Mouse (Mus musculus) intestine, embryonic 16.5 days (tissue): ENCODE data around the gene Aldh18a1. TPM values are rescaled to one million over a fixed set of nuclear protein-coding genes. Genes with fewer than 3 reads are reported as not detected.

Experiments used
- ATAC-seq: fragments of 200-750 bp; cut with Nextera tagmentation; 2 replicates; pipeline ENCODE4 v1.8.0; 2017; ENCODE audit warnings: moderate TSS enrichment, moderate library complexity
- H3K27ac ChIP-seq: fragments of 300-500 bp; sonication (generic); 2 replicates; pipeline ENCODE4 v1.5.1; 2014; ENCODE audit warnings: mild to moderate bottlenecking, low read length
- H3K27me3 ChIP-seq: fragments of 300-500 bp; sonication (generic); replicated peaks from 2 replicates; pipeline ENCODE4 v1.6.1; 2014; ENCODE audit warnings: low read length, control low read depth, mixed read lengths; ENCODE audit not compliant: control insufficient read depth, insufficient read depth
- H3K36me3 ChIP-seq: fragments of 300-500 bp; sonication (generic); 2 replicates; pipeline ENCODE4 v1.6.1; 2014; ENCODE audit warnings: low read length, control low read depth; ENCODE audit not compliant: control insufficient read depth, insufficient read depth
- H3K4me1 ChIP-seq: fragments of 300-500 bp; sonication (generic); 2 replicates; pipeline ENCODE4 v1.6.1; 2014; ENCODE audit warnings: low read length, control low read depth, mixed read lengths; ENCODE audit not compliant: control insufficient read depth, insufficient read depth
- H3K4me2 ChIP-seq: fragments of 300-500 bp; sonication (generic); 2 replicates; pipeline ENCODE4 v1.6.1; 2014; ENCODE audit warnings: low read depth, low read length, control low read depth
- H3K4me3 ChIP-seq: fragments of 300-500 bp; sonication (generic); 2 replicates; pipeline ENCODE4 v1.5.1; 2014; ENCODE audit warnings: mild to moderate bottlenecking, low read length
- H3K9ac ChIP-seq: fragments of 300-500 bp; sonication (generic); 2 replicates; pipeline ENCODE4 v1.6.1; 2014; ENCODE audit warnings: low read depth, low read length
- H3K9me3 ChIP-seq: fragments of 300-500 bp; sonication (generic); 2 replicates; pipeline ENCODE4 v1.6.1; 2016; ENCODE audit warnings: low read length, control low read depth; ENCODE audit not compliant: control insufficient read depth
- WGBS: fragments of 180-500 bp; shearing (Covaris S2); extraction: QIAGEN DNeasy Blood & Tissue Kit; methylation state at CpG from one replicate; pipeline ENCODE4 v1.1.7; 2014; 5-methylcytosine and 5-hydroxymethylcytosine counted together
- polyA plus RNA-seq: library from polyadenylated mRNA; unstranded; fragments of >200 nt; fragmentation: Nextera tagmentation; extraction: Ambion mirVana; gene quantifications from 2 replicates; pipeline ENCODE4 v1.2.1, GENCODE M21; 2015

The Aldh18a1 gene
- polyA plus RNA-seq = 299 and 355 TPM in 2 replicates

GRCm38 (mm10) chr19:40588293-40588654 lies at the start of gene Aldh18a1:
TSS of gene Aldh18a1 (minus strand) at chr19:40588463.
- Histone ChIP-seq H3K4me1 (peaks cover 7% of the 10 kb centered on the region), H3K36me3 (no peaks in the 10 kb centered on the region), H3K27ac (peak within 1 kb of the TSS; percentile 92), H3K4me2 (peak within 1 kb of the TSS; percentile 75), H3K4me3 (peak within 1 kb of the TSS; percentile 79), H3K27me3 (no peaks in the 10 kb centered on the region), H3K9me3 (no peaks in the 10 kb centered on the region), H3K9ac (peak within 1 kb of the TSS; percentile 83)
- ATAC-seq = peak; percentile 87
- WGBS = under 1% methylated on average over 34 of the region's 34 CpGs

- ATAC-seq = no peak
- Histone ChIP-seq H3K9me3 (no peaks in the 10 kb centered on the region), H3K4me3 (no peak overlapping the region), H3K36me3 (no peaks in the 10 kb centered on the region), H3K27ac (peak overlapping the region; percentile 46; the same call in 1 of the 2 replicates), H3K4me1 (no peaks in the 10 kb centered on the region), H3K27me3 (no peaks in the 10 kb centered on the region), H3K4me2 (no peak overlapping the region), H3K9ac (no peak overlapping the region)
- 83% methylated on average over 7 of the region's 7 CpGs for WGBS
These were observed 49.3 kb upstream of the Aldh18a1 start for GRCm38 (mm10) chr19:40637601-40638000.

DNA sequence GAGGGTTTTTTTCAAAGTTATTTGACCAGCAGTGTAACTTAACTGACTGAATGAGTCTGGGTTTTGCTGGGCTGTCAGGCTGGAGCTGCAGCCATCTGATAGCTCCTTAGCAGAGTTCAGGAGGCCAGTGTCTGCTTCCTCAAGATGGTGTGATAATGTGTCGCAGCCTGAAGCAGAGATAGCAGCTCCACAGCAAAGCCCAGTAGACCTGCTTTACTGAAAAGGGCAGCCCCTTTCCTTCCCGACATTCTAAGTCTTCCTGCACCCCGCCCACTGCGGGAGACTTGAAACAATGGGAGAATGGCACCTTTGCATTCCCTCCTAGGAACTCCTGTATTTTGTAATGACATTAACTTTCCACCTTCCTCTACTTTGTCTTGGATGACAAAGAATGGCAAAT lies 48.8 kb upstream of the Aldh18a1 start:
- Histone ChIP-seq H3K9me3 (no peaks in the 10 kb centered on the region), H3K4me3 (no peak overlapping the region), H3K4me1 (no peaks in the 10 kb centered on the region), H3K4me2 (no peak overlapping the region), H3K36me3 (no peaks in the 10 kb centered on the region), H3K27me3 (no peaks in the 10 kb centered on the region), H3K9ac (no peak overlapping the region), H3K27ac (0 out of 2 replicates have a peak overlapping the region, but pooled peaks have one; percentile 46)
- ATAC-seq = no peak
- WGBS = 42% methylated on average over 4 of the region's 4 CpGs

DNA sequence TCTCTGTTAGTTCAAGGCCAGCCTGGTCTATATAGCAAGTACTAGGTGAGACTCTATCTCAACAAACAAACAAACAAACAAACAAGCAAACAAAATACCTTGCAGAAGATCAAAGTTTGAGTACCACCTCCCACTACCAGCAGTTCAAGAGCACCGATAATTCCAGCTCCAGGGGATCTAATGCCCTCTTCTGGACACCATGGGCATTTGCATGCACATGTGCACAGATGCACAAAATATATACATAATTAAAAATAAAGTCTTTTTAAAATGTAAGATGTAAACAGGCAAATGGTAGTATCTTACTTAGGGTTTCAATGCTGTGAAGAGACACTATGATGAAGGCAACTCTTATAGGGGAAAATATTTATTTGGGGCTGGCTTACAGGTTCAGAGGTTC lies 44.9 kb upstream of the Aldh18a1 start:
- no peak overlapping the region for H3K4me2 ChIP-seq
- H3K9me3 ChIP-seq = no peaks in the 10 kb centered on the region
- ATAC-seq = no peak
- H3K9ac ChIP-seq = no peak overlapping the region
- H3K36me3 ChIP-seq = no peaks in the 10 kb centered on the region
- no peaks in the 10 kb centered on the region for H3K27me3 ChIP-seq
- H3K27ac ChIP-seq = no peak overlapping the region
- WGBS = 80% methylated on average over 1 of the region's 1 CpGs
- no peaks in the 10 kb centered on the region for H3K4me1 ChIP-seq
- H3K4me3 ChIP-seq = no peak overlapping the region

DNA sequence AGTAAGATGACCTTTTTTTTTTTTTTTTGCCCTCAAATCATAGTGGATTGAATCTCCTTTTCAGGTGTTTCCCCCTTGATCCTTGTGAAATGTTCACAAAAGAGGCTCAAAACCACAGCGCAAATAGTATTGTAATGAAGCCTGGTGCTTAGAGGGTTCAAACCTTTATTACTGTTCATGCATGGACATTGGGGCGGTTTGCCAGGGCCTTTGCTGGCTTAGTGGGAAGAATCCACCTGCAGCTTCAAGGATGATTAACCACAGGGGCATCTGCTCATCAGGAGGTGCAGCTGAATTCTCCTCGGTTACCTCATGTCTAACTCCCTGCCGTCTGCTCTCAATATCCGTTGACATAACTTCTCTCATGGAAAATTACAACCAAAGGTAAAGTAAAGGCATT lies 44.4 kb upstream of the Aldh18a1 start:
- no peak for ATAC-seq
- Histone ChIP-seq H3K4me1 (no peaks in the 10 kb centered on the region), H3K4me2 (no peak overlapping the region), H3K4me3 (no peak overlapping the region), H3K36me3 (no peaks in the 10 kb centered on the region), H3K9ac (no peak overlapping the region), H3K9me3 (no peaks in the 10 kb centered on the region), H3K27ac (no peak overlapping the region), H3K27me3 (no peaks in the 10 kb centered on the region)
- WGBS = 79% methylated on average over 5 of the region's 5 CpGs

DNA sequence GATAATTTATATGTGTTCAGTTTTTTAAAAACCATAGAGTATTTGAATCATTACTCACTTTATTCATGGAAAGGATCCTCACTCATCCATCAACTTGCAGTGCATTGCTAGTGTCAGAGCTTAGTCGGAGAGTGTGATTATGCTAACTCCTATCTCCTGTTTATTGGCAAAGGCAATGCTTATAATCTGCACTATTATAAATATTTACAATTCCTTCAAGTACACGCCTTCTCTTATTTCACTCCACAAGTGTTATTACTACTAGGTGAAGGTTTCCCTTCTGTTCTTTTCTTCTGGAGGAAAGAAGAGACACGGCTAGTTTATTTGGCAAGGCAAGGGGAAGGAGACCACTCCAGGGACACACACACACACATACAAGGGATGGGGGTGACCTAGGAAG lies 43.9 kb upstream of the Aldh18a1 start:
- H3K4me3 ChIP-seq = no peak overlapping the region
- ATAC-seq = no peak
- H3K27me3 ChIP-seq = no peaks in the 10 kb centered on the region
- H3K9me3 ChIP-seq = no peaks in the 10 kb centered on the region
- 29% methylated on average over 3 of the region's 3 CpGs for WGBS
- H3K27ac ChIP-seq = no peak overlapping the region
- no peaks in the 10 kb centered on the region for H3K4me1 ChIP-seq
- no peak overlapping the region for H3K9ac ChIP-seq
- H3K4me2 ChIP-seq = no peak overlapping the region
- no peaks in the 10 kb centered on the region for H3K36me3 ChIP-seq

GRCm38 (mm10) chr19:40630606-40631005 lies 42.3 kb upstream of the Aldh18a1 start:
- Histone ChIP-seq H3K4me2 (no peak overlapping the region), H3K9me3 (no peaks in the 10 kb centered on the region), H3K36me3 (no peaks in the 10 kb centered on the region), H3K4me3 (no peak overlapping the region), H3K27me3 (no peaks in the 10 kb centered on the region), H3K4me1 (no peaks in the 10 kb centered on the region), H3K27ac (no peak overlapping the region), H3K9ac (no peak overlapping the region)
- no peak for ATAC-seq
- 65% methylated on average over 7 of the region's 7 CpGs for WGBS

GRCm38 (mm10) chr19:40630096-40630495 lies 41.8 kb upstream of the Aldh18a1 start:
- Histone ChIP-seq H3K9ac (no peak overlapping the region), H3K4me3 (no peak overlapping the region), H3K9me3 (no peaks in the 10 kb centered on the region), H3K4me2 (no peak overlapping the region), H3K27me3 (no peaks in the 10 kb centered on the region), H3K4me1 (no peaks in the 10 kb centered on the region), H3K36me3 (no peaks in the 10 kb centered on the region), H3K27ac (no peak overlapping the region)
- 86% methylated on average over 3 of the region's 3 CpGs for WGBS
- ATAC-seq = no peak

DNA sequence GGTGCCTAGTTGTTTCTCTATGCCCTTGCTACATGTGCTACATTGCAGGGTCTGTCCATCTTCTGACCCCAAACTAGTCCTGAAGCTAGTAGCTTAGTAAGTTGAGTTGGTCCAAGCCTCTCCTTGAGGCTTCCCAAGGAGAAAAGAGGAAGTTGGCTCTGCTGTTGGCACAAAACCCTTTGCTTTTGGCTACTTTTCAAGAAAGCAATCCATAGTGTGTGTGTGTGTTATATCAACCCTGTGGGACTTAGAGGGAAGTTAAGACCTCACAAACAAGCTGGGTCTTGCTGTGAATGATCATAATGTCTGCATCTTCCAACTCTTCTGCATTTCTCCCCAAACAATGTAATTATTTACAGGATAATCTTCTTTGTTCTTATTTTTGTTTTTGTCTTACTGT lies 40.7 kb upstream of the Aldh18a1 start:
- no peaks in the 10 kb centered on the region for H3K9me3 ChIP-seq
- no peak overlapping the region for H3K9ac ChIP-seq

GRCm38 (mm10) chr19:40625935-40626334 lies 37.7 kb upstream of the Aldh18a1 start:
- H3K27me3 ChIP-seq = no peaks in the 10 kb centered on the region
- no peak overlapping the region for H3K9ac ChIP-seq
- H3K4me3 ChIP-seq = no peak overlapping the region
- H3K4me1 ChIP-seq = no peaks in the 10 kb centered on the region
- no peak overlapping the region for H3K4me2 ChIP-seq
- ATAC-seq = no peak
- no peak overlapping the region for H3K27ac ChIP-seq
- H3K36me3 ChIP-seq = no peaks in the 10 kb centered on the region
- WGBS = 50% methylated on average over 12 of the region's 12 CpGs
- no peaks in the 10 kb centered on the region for H3K9me3 ChIP-seq

More for the DNA sequence above, 40.7 kb upstream of the Aldh18a1 start:
- no peaks in the 10 kb centered on the region for H3K36me3 ChIP-seq
- no peaks in the 10 kb centered on the region for H3K27me3 ChIP-seq
- no peak overlapping the region for H3K4me3 ChIP-seq
- no peak overlapping the region for H3K27ac ChIP-seq
- no peaks in the 10 kb centered on the region for H3K4me1 ChIP-seq
- H3K4me2 ChIP-seq = no peak overlapping the region
- ATAC-seq = no peak
